Mouse (Mus musculus) hindbrain, embryonic 15.5 days (tissue): ENCODE data around the gene Camkmt. TPM values are rescaled to one million over a fixed set of nuclear protein-coding genes. Genes with fewer than 3 reads are reported as not detected.

Experiments used
- ATAC-seq: fragments of 200-750 bp; cut with Nextera tagmentation; 2 replicates; pipeline ENCODE4 v1.8.0; 2017; ENCODE audit warnings: low read depth, moderate number of reproducible peaks, moderate TSS enrichment; ENCODE audit not compliant: low FRiP score
- H3K27ac ChIP-seq: fragments of 300-500 bp; sonication (generic); replicated peaks from 2 replicates; pipeline ENCODE4 v1.5.1; 2015; ENCODE audit warnings: mild to moderate bottlenecking, inconsistent platforms
- H3K27me3 ChIP-seq: fragments of 300-500 bp; sonication (generic); 2 replicates; pipeline ENCODE4 v1.6.1; 2015; ENCODE audit warnings: control low read depth, inconsistent platforms
- H3K36me3 ChIP-seq: fragments of 300-500 bp; sonication (generic); 2 replicates; pipeline ENCODE4 v1.6.1; 2015; ENCODE audit warnings: control low read depth, inconsistent platforms
- H3K4me1 ChIP-seq: fragments of 300-500 bp; sonication (generic); replicated peaks from 2 replicates; pipeline ENCODE4 v1.6.1; 2015; ENCODE audit warnings: control low read depth, inconsistent platforms
- H3K4me2 ChIP-seq: fragments of 300-500 bp; sonication (generic); 2 replicates; pipeline ENCODE4 v1.6.1; 2015; ENCODE audit warnings: moderate library complexity, mild to moderate bottlenecking, inconsistent platforms
- H3K4me3 ChIP-seq: fragments of 300-500 bp; sonication (generic); 2 replicates; pipeline ENCODE4 v1.5.1; 2015; ENCODE audit warnings: mild to moderate bottlenecking, inconsistent platforms
- H3K9ac ChIP-seq: fragments of 300-500 bp; sonication (generic); 2 replicates; pipeline ENCODE4 v1.6.1; 2015; ENCODE audit warnings: inconsistent platforms
- H3K9me3 ChIP-seq: fragments of 300-500 bp; sonication (generic); 2 replicates; pipeline ENCODE4 v1.6.1; 2016; ENCODE audit warnings: control low read depth, inconsistent platforms
- WGBS: fragments of 180-500 bp; shearing (Covaris S2); methylation state at CpG from one replicate; pipeline ENCODE4 v1.1.7; 2015; 5-methylcytosine and 5-hydroxymethylcytosine counted together
- polyA plus RNA-seq: library from polyadenylated mRNA; unstranded; fragments of >200 nt; fragmentation: Nextera tagmentation; extraction: Ambion mirVana; gene quantifications from 2 replicates; pipeline ENCODE4 v1.2.1, GENCODE M21; 2015

Gene Camkmt
- polyA plus RNA-seq, 1 experiment from 2014 or later: 20.8 TPM

GRCm38 (mm10) chr17:85189227-85190127, 99.1 kb downstream of the Camkmt start:
- peak overlapping the region; percentile 19; the same call in 1 of the 2 replicates for H3K9ac ChIP-seq
- WGBS: 2% methylated on average over 14 of the region's 14 CpGs

GRCm38 (mm10) chr17:85190128-85190435, 99.7 kb downstream of the Camkmt start:
- Histone ChIP-seq H3K9me3 (no peaks in the 10 kb centered on the region), H3K27me3 (0 out of 2 replicates have a peak, but pooled peaks cover 3% of the 10 kb centered on the region), H3K4me2 (peak overlapping the region; percentile 46), H3K9ac (peak overlapping the region; percentile 19; the same call in 1 of the 2 replicates), H3K27ac (no peak overlapping the region), H3K4me3 (no peak overlapping the region), H3K36me3 (no peaks in the 10 kb centered on the region), H3K4me1 (peaks cover 8% of the 10 kb centered on the region)
- ATAC-seq: no peak
- 13% methylated on average over 7 of the region's 7 CpGs for whole genome bisulfite sequencing

More at GRCm38 (mm10) chr17:85189227-85190127, 99.1 kb downstream of the Camkmt start:
- H3K36me3 ChIP-seq: no peaks in the 10 kb centered on the region
- peak overlapping the region; percentile 50 for H3K4me2 ChIP-seq
- H3K4me3 ChIP-seq: peak overlapping the region; percentile 19
- ATAC-seq: peak; percentile 88
- 0 out of 2 replicates have a peak, but pooled peaks cover 3% of the 10 kb centered on the region for H3K27me3 ChIP-seq
- H3K4me1 ChIP-seq: peaks cover 8% of the 10 kb centered on the region
- no peak overlapping the region for H3K27ac ChIP-seq
- H3K9me3 ChIP-seq: no peaks in the 10 kb centered on the region

GRCm38 (mm10) chr17:85193294-85193693, 102.9 kb downstream of the Camkmt start:
- H3K27ac ChIP-seq: no peak overlapping the region
- H3K4me2 ChIP-seq: no peak overlapping the region
- WGBS: 84% methylated on average over 11 of the region's 11 CpGs
- H3K9ac ChIP-seq: no peak overlapping the region
- no peaks in the 10 kb centered on the region for H3K9me3 ChIP-seq
- H3K4me1 ChIP-seq: peaks cover 8% of the 10 kb centered on the region
- no peak for ATAC-seq
- H3K36me3 ChIP-seq: no peaks in the 10 kb centered on the region
- H3K27me3 ChIP-seq: 0 out of 2 replicates have a peak, but pooled peaks cover 3% of the 10 kb centered on the region
- H3K4me3 ChIP-seq: no peak overlapping the region

- WGBS: 91% methylated on average over 15 of the region's 15 CpGs
- no peak overlapping the region for H3K9ac ChIP-seq
- no peak overlapping the region for H3K4me3 ChIP-seq
- no peaks in the 10 kb centered on the region for H3K9me3 ChIP-seq
- ATAC-seq: no peak
- no peaks in the 10 kb centered on the region for H3K27me3 ChIP-seq
- no peaks in the 10 kb centered on the region for H3K36me3 ChIP-seq
- H3K4me1 ChIP-seq: no peaks in the 10 kb centered on the region
- H3K4me2 ChIP-seq: no peak overlapping the region
- H3K27ac ChIP-seq: no peak overlapping the region
Measured at GRCm38 (mm10) chr17:85198781-85199180, 108.4 kb downstream of the Camkmt start.

GRCm38 (mm10) chr17:85199321-85199720, 109.0 kb downstream of the Camkmt start:
- 86% methylated on average over 11 of the region's 11 CpGs for WGBS
- Histone ChIP-seq H3K36me3 (no peaks in the 10 kb centered on the region), H3K4me1 (no peaks in the 10 kb centered on the region), H3K4me2 (no peak overlapping the region), H3K4me3 (no peak overlapping the region), H3K9ac (no peak overlapping the region), H3K27me3 (no peaks in the 10 kb centered on the region), H3K27ac (no peak overlapping the region), H3K9me3 (no peaks in the 10 kb centered on the region)
- ATAC-seq: no peak

GRCm38 (mm10) chr17:85218054-85218453, 127.7 kb downstream of the Camkmt start:
- H3K9ac ChIP-seq: no peak overlapping the region
- ATAC-seq: no peak
- H3K4me1 ChIP-seq: no peaks in the 10 kb centered on the region
- no peaks in the 10 kb centered on the region for H3K36me3 ChIP-seq
- H3K4me2 ChIP-seq: no peak overlapping the region
- H3K27ac ChIP-seq: no peak overlapping the region
- H3K9me3 ChIP-seq: 0 out of 2 replicates have a peak, but pooled peaks cover 6% of the 10 kb centered on the region
- no peak overlapping the region for H3K4me3 ChIP-seq
- WGBS: 72% methylated on average over 5 of the region's 5 CpGs
- no peaks in the 10 kb centered on the region for H3K27me3 ChIP-seq

GRCm38 (mm10) chr17:85242109-85242508, 151.8 kb downstream of the Camkmt start:
- no peaks in the 10 kb centered on the region for H3K36me3 ChIP-seq

GRCm38 (mm10) chr17:85248962-85249361, 158.6 kb downstream of the Camkmt start:
- ATAC-seq: no peak
- H3K4me2 ChIP-seq: no peak overlapping the region
- no peak overlapping the region for H3K9ac ChIP-seq
- no peaks in the 10 kb centered on the region for H3K27me3 ChIP-seq
- WGBS: 65% methylated on average over 5 of the region's 5 CpGs
- no peaks in the 10 kb centered on the region for H3K4me1 ChIP-seq
- H3K9me3 ChIP-seq: no peaks in the 10 kb centered on the region
- H3K4me3 ChIP-seq: no peak overlapping the region
- H3K27ac ChIP-seq: no peak overlapping the region
- H3K36me3 ChIP-seq: no peaks in the 10 kb centered on the region

More at GRCm38 (mm10) chr17:85242109-85242508, 151.8 kb downstream of the Camkmt start:
- no peak for ATAC-seq
- WGBS: 83% methylated on average over 7 of the region's 7 CpGs
- no peak overlapping the region for H3K9ac ChIP-seq
- no peaks in the 10 kb centered on the region for H3K27me3 ChIP-seq
- no peak overlapping the region for H3K4me3 ChIP-seq
- H3K27ac ChIP-seq: no peak overlapping the region
- no peaks in the 10 kb centered on the region for H3K9me3 ChIP-seq
- H3K4me1 ChIP-seq: no peaks in the 10 kb centered on the region
- no peak overlapping the region for H3K4me2 ChIP-seq

- Histone ChIP-seq H3K4me2 (no peak overlapping the region), H3K36me3 (no peaks in the 10 kb centered on the region), H3K4me1 (no peaks in the 10 kb centered on the region), H3K9me3 (no peaks in the 10 kb centered on the region), H3K27me3 (no peaks in the 10 kb centered on the region), H3K4me3 (no peak overlapping the region), H3K27ac (no peak overlapping the region), H3K9ac (no peak overlapping the region)
- 41% methylated on average over 7 of the region's 7 CpGs for WGBS
- peak; percentile 30; the same call in 1 of the 2 replicates for ATAC-seq
Measured at GRCm38 (mm10) chr17:85249744-85250143, 159.4 kb downstream of the Camkmt start.

- no peak for ATAC-seq
- H3K9me3 ChIP-seq: no peaks in the 10 kb centered on the region
- H3K4me3 ChIP-seq: no peak overlapping the region
- 3% methylated on average over 9 of the region's 9 CpGs for WGBS
- peak overlapping the region; percentile 30; the same call in 1 of the 2 replicates for H3K27ac ChIP-seq
- peak overlapping the region; percentile 18 for H3K4me2 ChIP-seq
- peaks cover 16% of the 10 kb centered on the region for H3K4me1 ChIP-seq
- H3K36me3 ChIP-seq: no peaks in the 10 kb centered on the region
- H3K9ac ChIP-seq: no peak overlapping the region
- no peaks in the 10 kb centered on the region for H3K27me3 ChIP-seq
Measured at GRCm38 (mm10) chr17:85256930-85257329, 166.6 kb downstream of the Camkmt start.

GRCm38 (mm10) chr17:85257348-85257747, 167.0 kb downstream of the Camkmt start:
- peaks cover 16% of the 10 kb centered on the region for H3K4me1 ChIP-seq
- H3K27me3 ChIP-seq: no peaks in the 10 kb centered on the region
- H3K36me3 ChIP-seq: no peaks in the 10 kb centered on the region
- no peaks in the 10 kb centered on the region for H3K9me3 ChIP-seq
- no peak overlapping the region for H3K27ac ChIP-seq
- H3K9ac ChIP-seq: no peak overlapping the region
- 40% methylated on average over 11 of the region's 11 CpGs for WGBS
- no peak overlapping the region for H3K4me3 ChIP-seq
- ATAC-seq: no peak
- peak overlapping the region; percentile 18 for H3K4me2 ChIP-seq

GRCm38 (mm10) chr17:85258703-85259341, 168.5 kb downstream of the Camkmt start:
- H3K4me2 ChIP-seq: no peak overlapping the region
- peaks cover 16% of the 10 kb centered on the region for H3K4me1 ChIP-seq
- WGBS: 48% methylated on average over 13 of the region's 13 CpGs
- peak; percentile 21; the same call in 1 of the 2 replicates for ATAC-seq
- no peaks in the 10 kb centered on the region for H3K36me3 ChIP-seq
- H3K9ac ChIP-seq: peak overlapping the region; percentile 16; the same call in 1 of the 2 replicates
- H3K4me3 ChIP-seq: no peak overlapping the region
- H3K9me3 ChIP-seq: no peaks in the 10 kb centered on the region
- H3K27ac ChIP-seq: no peak overlapping the region; the same call in 1 of the 2 replicates
- no peaks in the 10 kb centered on the region for H3K27me3 ChIP-seq
